Mouse (Mus musculus): ENCODE data around the gene Tmem79. TPM values are rescaled to one million over a fixed set of nuclear protein-coding genes. Genes with fewer than 3 reads are reported as not detected.
A peak's percentile ranks its signal among the peaks of the same experiment; 100 is the strongest.
"Not testable (repeated sequence)": the region's sequence is repeated elsewhere in the genome, so short reads cannot be mapped to it uniquely, and the experiment has no call there.

The Tmem79 gene
- total RNA-seq (2021), result 1 to 10 TPM in 1 of 2 experiments, under 1 TPM in 1; 0.41 to 1.8 TPM

DNA sequence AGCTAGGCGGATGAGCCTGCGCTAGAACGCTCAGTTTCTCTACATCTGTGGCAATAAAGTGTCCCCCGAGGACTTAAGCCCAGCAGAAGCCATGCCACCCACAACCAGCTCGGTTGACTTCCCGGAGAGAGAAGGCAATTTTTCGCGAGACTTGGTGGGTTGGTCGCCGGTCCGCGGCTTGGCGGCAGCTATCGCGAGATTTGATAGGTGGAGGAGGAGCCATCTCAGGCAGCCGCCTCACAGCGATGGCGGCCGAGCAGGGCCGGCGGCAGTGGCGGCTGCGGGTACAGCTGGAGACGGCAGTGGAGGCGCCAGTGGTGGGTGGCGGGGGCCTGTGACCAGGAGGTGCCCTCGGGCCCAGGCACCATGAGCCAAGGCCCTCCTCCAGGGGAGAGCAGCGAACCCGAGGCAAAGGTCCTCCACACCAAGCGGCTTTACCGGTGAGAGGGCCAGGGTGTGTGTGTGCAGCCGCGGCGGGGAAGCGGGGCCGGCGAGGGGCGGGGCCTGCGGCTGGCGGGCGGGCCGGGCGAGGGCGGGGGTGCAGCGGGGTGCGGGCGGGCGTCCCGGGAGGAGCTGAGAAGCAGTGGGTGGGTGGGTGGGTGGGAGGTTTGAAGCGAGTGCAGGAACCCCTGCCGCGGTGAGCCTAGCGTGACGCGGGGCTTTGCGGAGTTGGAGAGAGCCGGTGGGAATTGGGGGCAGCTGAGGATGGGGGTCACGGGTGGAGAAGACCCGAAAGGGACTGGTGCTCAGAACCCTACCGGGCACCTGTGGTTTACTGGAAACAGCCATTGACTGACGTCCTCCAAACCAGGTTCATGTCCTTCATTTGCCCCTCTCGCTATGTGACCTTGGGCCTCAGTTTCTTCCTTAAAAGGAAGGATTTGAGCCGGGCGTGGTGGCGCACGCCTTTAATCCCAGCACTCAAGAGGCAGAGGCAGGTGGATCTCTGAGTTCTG is at the start of gene Tmem79, which contains the start of gene Smg5:
TSS of gene Tmem79 (minus strand) at position 91 of the 956 bp plus-strand sequence.
TSS of gene Smg5 (plus strand) at position 203 of the 956 bp plus-strand sequence.
- intact Hi-C loops (cut with DNase I), result loop anchor here (5.0 kb wide), 1 partner anchor 39 kb away; the partner anchor contains the start of genes Cct3 and Tsacc

DNA sequence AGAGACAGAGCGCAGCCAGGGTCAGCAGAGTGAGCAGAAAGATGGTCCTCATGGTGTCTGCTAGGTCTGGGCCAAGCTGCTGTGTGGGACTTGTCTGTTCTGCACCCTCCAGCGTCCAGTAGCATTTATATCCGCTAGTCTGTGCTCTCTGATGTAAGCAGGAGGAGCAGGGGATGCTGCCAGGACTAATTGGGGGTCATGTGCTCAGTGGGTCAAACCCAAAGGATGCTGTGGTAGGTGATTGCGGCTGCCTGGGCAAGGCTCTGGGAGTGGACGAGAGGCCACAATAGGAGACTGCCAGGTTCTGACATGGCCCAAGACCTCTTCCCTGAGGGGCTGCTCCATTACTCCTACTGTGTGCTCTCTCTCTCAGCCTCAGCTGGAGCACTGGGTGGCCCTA is 48.4 kb upstream of the Tmem79 start, which contains the start of gene Bglap:
TSS of gene Bglap (minus strand) at position 101 of the 400 bp plus-strand sequence.
- no peak for DNase-seq (ENCODE audit: low spot score in 2 of 2)
- intact Hi-C loops (cut with DNase I), result no loop called here

More for the DNA sequence above, at the start of gene Tmem79, which contains the start of gene Smg5:
- peak; percentile 97 for DNase-seq (ENCODE audit: low spot score in 2 of 2)

DNA sequence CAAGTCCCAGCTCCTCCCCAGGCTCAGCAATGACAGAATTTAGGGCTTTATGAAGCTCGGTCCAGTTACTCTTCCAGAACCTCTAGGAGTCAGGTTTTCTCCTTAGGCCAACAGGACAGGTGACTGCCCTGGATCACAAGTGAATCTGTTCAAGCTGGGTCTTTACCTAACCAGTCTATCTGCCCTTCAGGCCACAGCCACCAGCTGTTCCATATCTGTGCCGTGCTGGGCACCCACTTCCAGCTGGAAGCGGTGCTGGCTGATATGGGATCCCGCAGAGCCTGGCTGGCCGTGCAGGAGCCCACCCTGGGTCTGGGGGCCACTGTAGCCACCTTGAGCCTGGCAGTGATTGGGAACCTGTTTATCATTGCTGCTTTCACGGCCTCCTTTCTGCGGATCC is 46.4 kb upstream of the Tmem79 start:
- not testable (repeated sequence) for DNase-seq (ENCODE audit: low spot score in 2 of 2)

DNA sequence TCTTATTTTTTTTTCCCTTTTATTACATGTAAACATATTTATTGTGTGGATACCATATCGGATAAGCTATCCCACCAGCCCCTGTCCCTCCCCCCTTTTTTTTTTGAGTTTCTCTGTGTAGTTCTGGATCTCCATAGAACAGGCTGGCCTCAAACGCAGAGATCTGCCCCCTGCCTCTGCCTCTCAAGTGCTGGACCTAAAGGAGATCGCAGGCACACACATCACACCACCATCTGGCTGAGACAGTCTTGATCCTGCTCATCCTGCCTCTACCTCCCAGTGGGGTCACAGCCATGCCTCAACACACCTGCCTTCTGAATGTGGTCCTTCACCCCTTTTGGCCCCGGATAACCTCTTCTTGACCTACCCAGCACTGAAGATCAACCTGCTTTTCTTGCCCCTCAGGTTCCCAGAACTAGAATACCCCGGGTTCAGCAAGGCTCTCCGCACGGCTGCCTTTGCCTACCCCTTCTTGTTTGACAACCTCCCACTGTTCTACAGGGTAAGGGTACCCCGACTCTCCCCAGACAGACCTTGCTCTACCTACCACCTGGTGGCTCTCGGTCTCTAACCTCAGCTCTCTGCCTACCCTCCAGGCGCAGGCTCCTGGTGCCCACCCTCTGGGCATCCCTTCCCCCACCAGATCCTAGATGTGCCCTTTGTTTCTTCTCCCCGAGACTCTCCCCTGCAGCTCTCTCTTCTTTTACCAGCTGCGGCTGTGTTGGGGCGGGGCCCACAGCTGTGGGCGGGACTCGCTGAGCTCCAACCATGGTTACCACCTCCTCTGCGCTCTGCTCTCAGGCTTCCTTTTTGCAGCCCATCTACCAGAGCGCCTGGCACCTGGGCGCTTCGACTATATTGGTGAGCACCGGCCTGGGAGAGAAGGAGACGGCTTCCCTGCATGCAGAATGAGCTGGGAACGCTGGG is 45.7 kb upstream of the Tmem79 start:
- DNase-seq (ENCODE audit: low spot score in 2 of 2); intact Hi-C loops (cut with DNase I): not testable (repeated sequence)

More for the DNA sequence above, 46.4 kb upstream of the Tmem79 start:
- intact Hi-C loops (cut with DNase I), result not testable (repeated sequence)

DNA sequence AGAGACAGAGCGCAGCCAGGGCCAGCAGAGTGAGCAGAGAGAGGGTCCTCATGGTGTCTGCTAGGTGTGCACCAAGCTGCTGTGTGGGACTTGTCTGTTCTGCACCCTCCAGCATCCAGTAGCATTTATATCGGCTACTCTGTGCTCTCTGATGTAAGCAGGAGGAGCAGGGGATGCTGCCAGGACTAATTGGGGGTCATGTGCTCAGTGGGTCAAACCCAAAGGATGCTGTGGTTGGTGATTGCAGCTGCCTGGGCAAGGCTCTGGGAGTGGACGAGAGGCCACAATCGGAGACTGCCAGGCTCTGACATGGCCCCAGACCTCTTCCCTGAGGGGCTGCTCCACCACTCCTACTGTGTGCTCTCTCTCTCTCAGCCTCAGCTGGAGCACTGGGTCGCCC is 42.7 kb upstream of the Tmem79 start, which contains the start of gene Bglap2:
TSS of gene Bglap2 (minus strand) at position 101 of the 400 bp plus-strand sequence.
- intact Hi-C loops (cut with DNase I); DNase-seq (ENCODE audit: low spot score in 2 of 2): not testable (repeated sequence)

DNA sequence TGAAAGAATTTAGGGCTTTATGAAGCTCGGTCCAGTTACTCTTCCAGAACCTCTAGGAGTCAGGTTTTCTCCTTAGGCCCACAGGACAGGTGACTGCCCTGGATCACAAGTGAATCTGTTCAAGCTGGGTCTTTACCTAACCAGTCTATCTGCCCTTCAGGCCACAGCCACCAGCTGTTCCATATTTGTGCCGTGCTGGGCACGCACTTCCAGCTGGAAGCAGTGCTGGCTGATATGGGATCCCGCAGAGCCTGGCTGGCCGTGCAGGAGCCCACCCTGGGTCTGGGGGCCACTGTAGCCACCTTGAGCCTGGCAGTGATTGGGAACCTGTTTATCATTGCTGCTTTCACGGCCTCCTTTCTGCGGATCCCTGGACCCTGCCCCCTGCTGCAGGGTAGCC is 40.7 kb upstream of the Tmem79 start:
- not testable (repeated sequence) for DNase-seq (ENCODE audit: low spot score in 2 of 2)

DNA sequence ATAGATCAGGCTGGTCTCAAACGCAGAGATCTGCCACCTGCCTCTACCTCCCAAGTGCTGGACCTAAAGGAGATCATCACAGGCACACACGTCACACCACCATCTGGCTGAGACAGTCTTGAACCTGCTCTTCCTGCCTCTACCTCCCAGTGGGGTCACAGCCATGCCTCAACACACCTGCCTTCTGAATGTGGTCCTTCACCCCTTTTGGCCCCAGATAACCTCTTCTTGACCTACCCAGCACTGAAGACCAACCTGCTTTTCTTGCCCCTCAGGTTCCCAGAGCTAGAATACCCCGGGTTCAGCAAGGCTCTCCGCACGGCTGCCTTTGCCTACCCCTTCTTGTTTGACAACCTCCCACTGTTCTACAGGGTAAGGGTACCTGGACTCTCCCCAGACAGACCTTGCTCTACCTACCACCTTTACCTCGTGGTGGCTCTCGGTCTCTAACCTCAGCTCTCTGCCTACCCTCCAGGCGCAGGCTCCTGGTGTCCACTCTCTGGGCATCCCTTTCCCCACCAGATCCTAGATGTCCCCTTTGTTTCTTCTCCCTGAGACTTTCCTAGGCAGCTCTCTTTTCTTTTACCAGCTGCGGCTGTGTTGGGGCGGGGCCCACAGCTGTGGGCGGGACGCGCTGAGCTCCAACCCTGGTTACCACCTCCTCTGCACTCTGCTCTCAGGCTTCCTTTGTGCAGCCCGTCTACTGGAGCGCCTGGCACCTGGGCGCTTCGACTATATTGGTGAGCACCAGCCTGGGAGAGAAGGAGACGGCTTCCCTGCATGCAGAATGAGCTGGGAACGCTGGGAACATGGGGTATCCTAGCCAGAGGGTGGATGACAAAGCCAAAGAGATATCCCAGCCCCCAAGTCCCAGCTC is 40.0 kb upstream of the Tmem79 start:
- DNase-seq (ENCODE audit: low spot score in 2 of 2); intact Hi-C loops (cut with DNase I): not testable (repeated sequence)

More for the DNA sequence above, 40.7 kb upstream of the Tmem79 start:
- intact Hi-C loops (cut with DNase I), result not testable (repeated sequence)

DNA sequence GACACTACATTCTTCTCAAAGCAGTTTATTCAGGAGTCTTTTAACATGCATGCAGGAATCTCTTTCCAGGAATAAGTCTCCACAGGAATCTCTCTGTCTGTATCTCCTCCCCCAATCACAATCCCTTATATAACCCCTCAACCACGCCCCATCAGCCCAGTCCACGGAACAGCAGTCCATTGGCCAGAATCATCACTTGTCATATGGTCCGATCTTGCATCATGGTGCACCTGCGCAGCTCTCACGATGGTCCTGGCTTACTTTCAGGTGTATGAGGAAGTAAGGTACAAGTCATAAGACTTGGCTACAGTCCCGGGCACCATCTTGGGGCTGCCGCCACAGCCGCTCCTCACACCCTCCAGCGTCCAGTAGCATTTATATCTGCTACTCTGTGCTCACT is 36.7 kb upstream of the Tmem79 start, which contains the start of gene Bglap3:
TSS of gene Bglap3 (minus strand) at position 101 of the 400 bp plus-strand sequence.
- intact Hi-C loops (cut with DNase I); DNase-seq (ENCODE audit: low spot score in 2 of 2): not testable (repeated sequence)

DNA sequence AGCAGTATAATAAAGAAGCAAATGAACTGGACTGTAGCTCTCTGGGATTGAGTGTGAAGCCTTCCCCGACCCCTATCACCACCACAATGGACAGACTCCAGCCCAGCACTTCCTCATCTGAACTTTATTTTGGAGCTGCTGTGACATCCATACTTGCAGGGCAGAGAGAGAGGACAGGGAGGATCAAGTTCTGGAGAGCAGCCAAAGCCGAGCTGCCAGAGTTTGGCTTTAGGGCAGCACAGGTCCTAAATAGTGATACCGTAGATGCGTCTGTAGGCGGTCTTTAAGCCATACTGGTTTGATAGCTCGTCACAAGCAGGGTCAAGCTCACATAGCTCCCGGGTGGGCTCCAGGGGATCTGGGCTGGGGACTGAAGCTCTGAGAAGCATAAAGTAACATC is 32.6 kb upstream of the Tmem79 start:
- DNase-seq (ENCODE audit: low spot score in 2 of 2); intact Hi-C loops (cut with DNase I): not testable (repeated sequence)

DNA sequence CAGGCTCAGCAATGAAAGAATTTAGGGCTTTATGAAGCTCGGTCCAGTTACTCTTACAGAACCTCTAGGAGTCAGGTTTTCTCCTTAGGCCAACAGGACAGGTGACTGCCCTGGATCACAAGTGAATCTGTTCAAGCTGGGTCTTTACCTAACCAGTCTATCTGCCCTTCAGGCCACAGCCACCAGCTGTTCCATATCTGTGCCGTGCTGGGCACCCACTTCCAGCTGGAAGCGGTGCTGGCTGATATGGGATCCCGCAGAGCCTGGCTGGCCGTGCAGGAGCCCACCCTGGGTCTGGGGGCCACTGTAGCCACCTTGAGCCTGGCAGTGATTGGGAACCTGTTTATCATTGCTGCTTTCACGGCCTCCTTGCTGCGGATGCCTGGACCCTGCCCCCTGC is 31.6 kb upstream of the Tmem79 start:
- intact Hi-C loops (cut with DNase I); DNase-seq (ENCODE audit: low spot score in 2 of 2): not testable (repeated sequence)

DNA sequence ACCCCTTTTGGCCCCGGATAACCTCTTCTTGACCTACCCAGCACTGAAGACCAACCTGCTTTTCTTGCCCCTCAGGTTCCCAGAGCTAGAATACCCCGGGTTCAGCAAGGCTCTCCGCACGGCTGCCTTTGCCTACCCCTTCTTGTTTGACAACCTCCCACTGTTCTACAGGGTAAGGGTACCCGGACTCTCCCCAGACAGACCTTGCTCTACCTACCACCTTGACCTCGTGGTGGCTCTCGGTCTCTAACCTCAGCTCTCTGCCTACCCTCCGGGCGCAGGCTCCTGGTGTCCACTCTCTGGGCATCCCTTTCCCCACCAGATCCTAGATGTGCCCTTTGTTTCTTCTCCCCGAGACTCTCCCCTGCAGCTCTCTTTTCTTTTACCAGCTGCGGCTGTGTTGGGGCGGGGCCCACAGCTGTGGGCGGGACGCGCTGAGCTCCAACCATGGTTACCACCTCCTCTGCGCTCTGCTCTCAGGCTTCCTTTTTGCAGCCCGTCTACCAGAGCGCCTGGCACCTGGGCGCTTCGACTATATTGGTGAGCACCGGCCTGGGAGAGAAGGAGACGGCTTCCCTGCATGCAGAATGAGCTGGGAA is 31.0 kb upstream of the Tmem79 start:
- intact Hi-C loops (cut with DNase I), result not testable (repeated sequence)
- peak; percentile 72 to 75 for DNase-seq (ENCODE audit: low spot score in 2 of 2)

DNA sequence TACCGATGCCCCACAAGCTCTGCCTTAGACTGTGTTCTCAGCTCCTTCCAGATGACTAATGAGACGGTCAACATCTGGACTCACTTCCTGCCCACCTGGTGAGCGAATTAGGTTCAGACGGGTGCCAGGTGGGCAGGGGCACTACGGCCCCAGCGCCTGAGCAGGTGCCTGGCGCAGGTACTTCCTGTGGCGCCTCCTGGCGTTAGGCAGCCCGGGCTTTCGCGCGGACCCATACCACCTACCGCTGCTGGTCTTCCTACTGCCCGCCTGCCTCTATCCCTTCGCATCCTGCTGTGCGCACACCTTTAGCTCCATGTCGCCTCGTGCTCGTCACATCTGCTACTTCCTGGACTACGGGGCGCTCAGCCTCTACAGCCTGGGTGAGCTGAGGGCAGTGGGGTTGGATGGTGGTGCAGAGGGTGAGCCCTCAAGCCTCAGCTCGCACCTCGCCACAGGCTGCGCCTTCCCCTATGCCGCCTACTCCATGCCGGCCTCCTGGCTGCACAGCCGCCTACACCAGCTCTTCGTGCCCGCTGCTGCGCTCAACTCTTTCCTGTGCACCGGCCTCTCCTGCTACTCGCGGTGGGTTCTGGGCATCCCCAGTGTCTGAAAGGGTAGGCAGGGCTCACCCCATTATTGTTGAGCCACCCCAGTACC is 29.9 kb upstream of the Tmem79 start:
- intact Hi-C loops (cut with DNase I), result no loop called here
- DNase-seq (ENCODE audit: low spot score in 2 of 2), result peak in 1 of 2 experiments; percentile 43

DNA sequence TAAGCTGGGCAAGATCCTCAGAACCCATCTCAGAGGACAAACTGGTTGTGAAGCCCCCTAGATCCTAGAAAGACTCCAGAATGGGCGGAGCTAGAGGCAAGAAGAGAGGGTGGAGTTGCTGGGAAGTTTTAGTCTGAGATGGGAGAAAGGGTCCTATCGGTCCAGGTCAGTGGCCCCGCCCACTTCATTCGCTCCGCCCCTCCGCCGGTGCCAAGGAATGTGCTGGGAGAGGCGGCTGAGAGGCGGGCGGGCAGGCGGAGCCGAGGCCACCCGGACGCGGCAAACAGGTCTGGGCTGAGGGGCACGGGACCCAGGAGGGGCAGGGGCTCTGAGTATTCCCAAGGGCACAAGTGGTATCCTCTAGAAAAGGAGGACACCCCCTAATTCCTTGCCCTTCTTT is 28.4 kb upstream of the Tmem79 start, which contains the start of gene Paqr6:
TSS of gene Paqr6 (plus strand) at position 248 of the 400 bp plus-strand sequence.
- intact Hi-C loops (cut with DNase I), result no loop called here
- DNase-seq (ENCODE audit: low spot score in 2 of 2), result no peak

DNA sequence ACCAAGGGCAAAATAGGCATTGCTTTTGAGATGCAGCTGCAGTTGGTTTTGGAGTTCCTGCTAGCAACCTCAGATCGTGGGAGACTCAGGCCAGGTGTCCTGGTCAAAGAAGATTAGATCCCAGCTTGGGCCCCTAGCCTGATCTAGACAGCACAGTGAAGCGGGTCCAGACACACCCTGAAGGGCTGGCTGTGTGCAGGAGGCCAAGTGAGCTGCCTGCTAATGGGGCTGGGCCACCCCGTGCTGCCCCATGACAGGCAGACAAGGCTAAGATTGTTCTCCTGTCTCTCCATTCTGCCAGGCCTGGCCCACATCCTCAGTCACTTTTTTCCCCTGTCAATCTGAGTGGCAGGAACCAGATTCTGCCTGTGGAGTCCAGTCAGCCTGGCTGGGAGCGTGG is 27.8 kb upstream of the Tmem79 start:
- no peak for DNase-seq (ENCODE audit: low spot score in 2 of 2)
- intact Hi-C loops (cut with DNase I), result no loop called here

DNA sequence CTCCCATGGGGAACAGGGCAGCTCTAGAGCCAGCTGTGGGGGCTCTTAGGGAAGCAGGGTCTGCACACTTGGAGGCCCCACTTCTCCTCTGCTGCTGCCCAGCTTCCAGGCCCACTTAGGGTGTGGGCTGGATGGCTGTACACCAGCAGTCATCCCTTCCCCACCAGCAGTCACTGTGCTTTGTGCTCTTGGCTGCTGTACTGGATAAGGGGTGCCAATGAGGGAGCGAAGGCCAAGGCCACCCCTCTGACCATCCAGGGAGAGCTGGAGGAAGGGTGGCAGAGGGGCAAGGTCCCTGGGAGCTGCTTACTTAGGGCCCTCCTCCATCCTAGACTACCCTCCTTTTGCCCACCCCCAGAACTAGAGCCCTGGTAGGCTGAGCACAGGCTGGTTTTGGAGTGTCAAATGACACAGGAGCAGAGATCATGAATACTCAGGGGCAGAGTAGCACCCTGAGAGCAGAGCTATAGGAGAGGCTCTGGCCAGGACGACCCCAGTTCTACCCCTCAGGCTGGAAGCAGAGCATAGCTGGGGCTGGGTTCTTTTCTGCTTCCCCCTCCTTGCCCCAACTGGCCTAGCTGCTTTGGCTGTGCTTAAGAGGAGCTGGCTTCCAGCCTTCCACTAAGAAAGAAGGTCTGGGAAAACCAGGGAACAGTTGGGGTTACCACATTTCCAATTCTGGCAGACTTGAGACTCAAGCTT is 25.8 kb upstream of the Tmem79 start:
- no peak for DNase-seq (ENCODE audit: low spot score in 2 of 2)

DNA sequence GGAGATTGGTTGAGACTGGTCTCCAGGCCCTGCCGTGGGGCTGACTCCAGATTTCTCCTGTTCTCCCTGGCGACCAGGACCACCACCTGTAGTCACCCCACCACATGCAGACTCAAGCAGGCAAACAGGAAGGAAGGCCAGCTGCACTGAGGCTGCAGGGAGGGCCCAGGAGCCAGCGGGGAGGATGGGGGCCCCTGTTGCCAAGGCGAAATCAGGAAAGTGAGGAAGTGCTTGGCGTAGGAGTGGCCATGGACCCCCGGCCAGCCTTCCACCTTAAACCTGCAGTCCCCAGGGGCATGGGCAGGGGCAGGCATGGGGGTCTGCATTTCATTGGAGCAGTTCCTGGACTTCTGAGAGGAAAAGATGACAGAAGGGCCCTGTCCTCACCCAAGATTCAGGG is 25.1 kb upstream of the Tmem79 start:
- intact Hi-C loops (cut with DNase I), result no loop called here
- DNase-seq (ENCODE audit: low spot score in 2 of 2), result no peak

More for the DNA sequence above, 25.8 kb upstream of the Tmem79 start:
- intact Hi-C loops (cut with DNase I), result no loop called here

DNA sequence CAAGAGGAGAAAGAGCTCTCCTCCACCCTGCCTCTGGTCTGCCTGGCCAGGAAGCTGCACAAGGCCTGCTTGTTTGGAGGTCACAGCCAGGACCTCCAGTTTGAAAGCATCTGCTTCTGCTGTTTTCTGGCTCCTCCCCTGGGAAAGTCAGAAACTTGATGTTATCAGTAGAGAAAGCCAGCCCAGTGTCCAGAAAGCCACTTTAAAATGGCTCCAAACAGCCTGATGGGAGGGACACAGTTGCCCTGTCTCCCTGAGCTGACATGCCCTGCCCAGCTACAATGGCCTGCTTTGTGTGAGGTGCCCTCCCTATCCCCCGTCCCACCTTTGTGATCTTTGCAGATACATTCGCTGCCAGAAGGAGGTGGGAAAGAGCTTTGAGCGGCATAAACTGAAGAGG is 24.0 kb upstream of the Tmem79 start:
- intact Hi-C loops (cut with DNase I), result no loop called here

More for the DNA sequence above, 24.0 kb upstream of the Tmem79 start:
- DNase-seq (ENCODE audit: low spot score in 2 of 2), result no peak
